8 mouse cellular contexts compared by ENCODE assay signal in genomic region chr8:10760851-10761693, GRCm38 (mm10).
DNase-seq lines count a peak whose midpoint lies in the region; ATAC-seq and TF ChIP-seq lines count a peak whose summit lies in the region.

No protein-coding gene starts in this region.

- no peak overlapping the region for H3K4me3 ChIP-seq in intestine, embryonic 14.5 days (ENCODE audit: low read depth, low read length)
- peak overlapping the region; percentile 25; the same call in 1 of the 2 replicates for H3K4me3 ChIP-seq in limb, embryonic 12.5 days (replicated peaks)
- H3K4me3 ChIP-seq in midbrain, embryonic 16.5 days (ENCODE audit: low read depth, low read length): no peak overlapping the region

- ATAC-seq in intestine, embryonic 14.5 days (replicated peaks; ENCODE audit: low FRiP score, low TSS enrichment, low read depth): peak; percentile 83
- peak; percentile 93 for ATAC-seq in limb, embryonic 12.5 days (ENCODE audit: insufficient number of reproducible peaks, insufficient read depth, low FRiP score, low TSS enrichment, low read depth)
- peak; percentile 91 for ATAC-seq in midbrain, embryonic 16.5 days
- ATAC-seq in granulocyte monocyte progenitor cell, adult 5-6 weeks (replicated peaks; ENCODE audit: poor library complexity, severe bottlenecking): no peak

- no peaks in the 10 kb centered on the region for H3K27me3 ChIP-seq in intestine, embryonic 14.5 days (replicated peaks; ENCODE audit: control insufficient read depth, insufficient read depth, low read length)
- H3K27me3 ChIP-seq in limb, embryonic 12.5 days: no peaks in the 10 kb centered on the region
- H3K27me3 ChIP-seq in midbrain, embryonic 16.5 days (ENCODE audit: control insufficient read depth, insufficient read depth, low read depth, low read length): no peaks in the 10 kb centered on the region

- H3K4me2 ChIP-seq in intestine, embryonic 14.5 days (ENCODE audit: low read length): peak overlapping the region; percentile 32
- H3K4me2 ChIP-seq in limb, embryonic 12.5 days: peak overlapping the region; percentile 48
- H3K4me2 ChIP-seq in midbrain, embryonic 16.5 days (ENCODE audit: low read length): peak overlapping the region; percentile 24

- no peaks in the 10 kb centered on the region for H3K9me3 ChIP-seq in intestine, embryonic 14.5 days (ENCODE audit: control insufficient read depth, low read length)
- no peaks in the 10 kb centered on the region for H3K9me3 ChIP-seq in limb, embryonic 12.5 days
- no peaks in the 10 kb centered on the region for H3K9me3 ChIP-seq in midbrain, embryonic 16.5 days (replicated peaks; ENCODE audit: control insufficient read depth, low read length, poor library complexity, severe bottlenecking)

- peaks cover 22% of the 10 kb centered on the region for H3K4me1 ChIP-seq in intestine, embryonic 14.5 days (replicated peaks; ENCODE audit: control insufficient read depth, insufficient read depth, low read length)
- peaks cover 41% of the 10 kb centered on the region for H3K4me1 ChIP-seq in limb, embryonic 12.5 days (replicated peaks)
- peaks cover 17% of the 10 kb centered on the region for H3K4me1 ChIP-seq in midbrain, embryonic 16.5 days (ENCODE audit: control insufficient read depth, insufficient read depth, low read length)

- no peak; the same call in 1 of the 2 replicates for TF ChIP-seq POLR2A in brain, embryonic 14.5 days (IDR thresholded peaks at IDR 0.05; ENCODE audit: borderline replicate concordance, extremely low read depth, insufficient read depth, insufficient read length, poor library complexity, severe bottlenecking)

- 7% methylated on average over 17 of the region's 17 CpGs for WGBS in intestine, embryonic 14.5 days
- 4% methylated on average over 17 of the region's 17 CpGs for WGBS in limb, embryonic 12.5 days
- 5% methylated on average over 17 of the region's 17 CpGs for WGBS in midbrain, embryonic 16.5 days

- 0 out of 2 replicates have a peak overlapping the region, but pooled peaks have one; percentile 16 for H3K9ac ChIP-seq in intestine, embryonic 14.5 days (ENCODE audit: low read length)
- peak overlapping the region; percentile 50 for H3K9ac ChIP-seq in limb, embryonic 12.5 days (replicated peaks)
- peak overlapping the region; percentile 47 for H3K9ac ChIP-seq in midbrain, embryonic 16.5 days (ENCODE audit: low read depth, low read length)

- DNase-seq in brain, embryonic 14.5 days (ENCODE audit: low read depth): peak; percentile 97
- DNase-seq in embryo, embryonic 10.5 days (ENCODE audit: low spot score): peak; percentile 88
- peak; percentile 25 to 29 for DNase-seq in heart, adult 18-20 months
- DNase-seq in intestine, embryonic 14.5 days (ENCODE audit: low spot score): peak; percentile 81
- no peak for DNase-seq in right cerebral cortex, postnatal 36 days (ENCODE audit: low spot score in 2 of 2)

- H3K36me3 ChIP-seq in intestine, embryonic 14.5 days (ENCODE audit: control insufficient read depth, insufficient read depth, low read length): no peaks in the 10 kb centered on the region
- H3K36me3 ChIP-seq in limb, embryonic 12.5 days: no peaks in the 10 kb centered on the region
- H3K36me3 ChIP-seq in midbrain, embryonic 16.5 days (ENCODE audit: control insufficient read depth, insufficient read depth, low read length): no peaks in the 10 kb centered on the region

- H3K27ac ChIP-seq in intestine, embryonic 14.5 days (ENCODE audit: low read depth): peak overlapping the region; percentile 87
- peak overlapping the region; percentile 99 for H3K27ac ChIP-seq in limb, embryonic 12.5 days
- peak overlapping the region; percentile 69 for H3K27ac ChIP-seq in midbrain, embryonic 16.5 days (ENCODE audit: low read length)

- no peak for TF ChIP-seq CTCF in brain, embryonic 14.5 days (IDR thresholded peaks at IDR 0.05; ENCODE audit: borderline replicate concordance, extremely low read depth, insufficient read depth, insufficient read length)

Comparison
In these comparisons a context has a peak if more than half of its experiments do, and no peak if none do; other contexts are left out.
1. DNase-seq: peak in brain, embryonic 14.5 days (single experiment), embryo, embryonic 10.5 days (single experiment), heart, adult 18-20 months (2 of 2) and intestine, embryonic 14.5 days (single experiment); none in right cerebral cortex, postnatal 36 days (0 of 2).
2. Peak in every context shown above with its lines, with median percentiles within 50 percentile points of each other: H3K27ac ChIP-seq, H3K4me2 ChIP-seq and H3K9ac ChIP-seq.